Mouse (Mus musculus) left cerebral cortex, postnatal 36 days (tissue): ENCODE results near the gene Ip6k2. TPM values are rescaled to one million over a fixed set of nuclear protein-coding genes. Genes with fewer than 3 reads are reported as not detected.

Source experiments
- DNase-seq, 2 experiments: peaks; one replicate each; pipeline ENCODE4 v3.0.0; 2021 to 2022; ENCODE audit warnings: low spot score in 2 of 2, mixed read lengths in 1 of 2
- intact Hi-C: fragments of 180-260 bp; cut with DNase I; formaldehyde crosslinking; loops from one replicate; pipeline ENCODE4 v1.15.1; 2025
- total RNA-seq, 2 experiments: library from RNA; stranded (reverse); gene quantifications; 2 replicates each; pipeline ENCODE4 v1.2.3; 2021

Gene Ip6k2
- total RNA-seq, 2 experiments from 2014 or later, result 155 to 158 TPM

GRCm38 (mm10) chr9:108809723-108810122 is 26.1 kb downstream of the Ip6k2 start:
- intact Hi-C loops, result no loop called here
- DNase-seq, result no peak

GRCm38 (mm10) chr9:108810516-108810915 is 26.9 kb downstream of the Ip6k2 start:
- DNase-seq, result no peak

GRCm38 (mm10) chr9:108815557-108815956 is 32.0 kb downstream of the Ip6k2 start:
- intact Hi-C loops, result loop anchor here (5.0 kb wide), 1 partner anchor 63 kb away; no protein-coding TSS in a partner anchor
- DNase-seq, result peak in 1 of 2 experiments; percentile 30

More at GRCm38 (mm10) chr9:108810516-108810915, 26.9 kb downstream of the Ip6k2 start:
- intact Hi-C loops, result no loop called here

GRCm38 (mm10) chr9:108819495-108819894 is 35.9 kb downstream of the Ip6k2 start:
- DNase-seq, result no peak
- intact Hi-C loops, result loop anchor here (5.0 kb wide), 1 partner anchor 67 kb away; no protein-coding TSS in a partner anchor

GRCm38 (mm10) chr9:108820077-108820476 is 36.5 kb downstream of the Ip6k2 start:
- intact Hi-C loops, result no loop called here
- no peak for DNase-seq

- intact Hi-C loops, result no loop called here
- DNase-seq, result peak in 1 of 2 experiments; percentile 26
These were observed 40.6 kb downstream of the Ip6k2 start for GRCm38 (mm10) chr9:108824144-108824685.

GRCm38 (mm10) chr9:108824755-108825413 is 41.3 kb downstream of the Ip6k2 start:
- peak; percentile 87 to 89 for DNase-seq
- intact Hi-C loops, result no loop called here

- DNase-seq, result peak; percentile 90
- intact Hi-C loops, result no loop called here
These were observed 42.5 kb downstream of the Ip6k2 start, which contains the start of gene Celsr3 for GRCm38 (mm10) chr9:108825820-108826699. Celsr3 (plus strand) TSS chr9:108826320.

GRCm38 (mm10) chr9:108826700-108827340 is 43.2 kb downstream of the Ip6k2 start:
- DNase-seq, result peak; percentile 69 to 80
- intact Hi-C loops, result no loop called here

GRCm38 (mm10) chr9:108827454-108827853 is 43.9 kb downstream of the Ip6k2 start:
- no peak for DNase-seq
- intact Hi-C loops, result no loop called here

GRCm38 (mm10) chr9:108827906-108828305 is 44.3 kb downstream of the Ip6k2 start:
- intact Hi-C loops, result no loop called here
- DNase-seq, result no peak

- intact Hi-C loops, result no loop called here
- DNase-seq, result no peak
These were observed 48.0 kb downstream of the Ip6k2 start for GRCm38 (mm10) chr9:108831637-108832036.

GRCm38 (mm10) chr9:108832390-108833108 is 49.0 kb downstream of the Ip6k2 start:
- DNase-seq, result peak; percentile 59 to 71
- intact Hi-C loops, result no loop called here

- DNase-seq, result peak; percentile 65 to 69
- intact Hi-C loops, result no loop called here
These were observed 59.4 kb downstream of the Ip6k2 start for GRCm38 (mm10) chr9:108842989-108843388.

GRCm38 (mm10) chr9:108845390-108845789 is 61.8 kb downstream of the Ip6k2 start:
- intact Hi-C loops, result no loop called here
- DNase-seq, result no peak

GRCm38 (mm10) chr9:108847374-108847773 is 63.8 kb downstream of the Ip6k2 start:
- DNase-seq, result no peak
- intact Hi-C loops, result no loop called here

- no peak for DNase-seq
- intact Hi-C loops, result no loop called here
These were observed 64.8 kb downstream of the Ip6k2 start for GRCm38 (mm10) chr9:108848419-108848818.

GRCm38 (mm10) chr9:108852976-108853375 is 69.4 kb downstream of the Ip6k2 start, which contains the start of gene Slc26a6:
Slc26a6 (plus strand) TSS chr9:108853283.
- no peak for DNase-seq
- intact Hi-C loops, result no loop called here

- intact Hi-C loops, result no loop called here
- DNase-seq, result peak; percentile 90 to 92
These were observed 70.1 kb downstream of the Ip6k2 start for GRCm38 (mm10) chr9:108853635-108854240.
